Mouse (Mus musculus): ENCODE measurements at regions not wholly inside any gene's neighbourhood (a gene's known extent, or its start where the extent isn't known, plus 50 kb on each side); places are given as distances from the start of the nearest gene placed in this dataset.

DNA sequence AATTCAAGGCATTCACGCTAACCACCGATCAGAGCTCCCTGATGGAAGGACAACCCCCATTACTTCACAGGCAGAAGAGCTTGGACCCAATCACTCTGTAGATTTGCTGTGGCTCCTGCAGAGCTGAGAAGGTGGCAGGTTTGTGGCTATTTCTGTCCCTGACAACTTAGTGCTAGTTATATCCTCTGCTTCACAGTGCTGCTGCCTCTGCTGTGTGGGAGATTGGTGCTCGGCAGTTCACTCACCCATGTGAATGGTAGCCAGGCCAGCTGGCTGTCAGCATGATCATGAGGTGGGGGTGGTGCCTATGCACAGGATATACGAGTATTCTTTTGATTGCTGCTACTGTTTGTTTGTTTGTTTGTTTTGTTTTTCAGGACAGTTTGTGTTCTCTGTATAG, 113.9 kb downstream of the Gm10131 start:
- DNase-seq (ENCODE audit: low read depth in 2 of 2, low spot score in 2 of 2): no peak

DNA sequence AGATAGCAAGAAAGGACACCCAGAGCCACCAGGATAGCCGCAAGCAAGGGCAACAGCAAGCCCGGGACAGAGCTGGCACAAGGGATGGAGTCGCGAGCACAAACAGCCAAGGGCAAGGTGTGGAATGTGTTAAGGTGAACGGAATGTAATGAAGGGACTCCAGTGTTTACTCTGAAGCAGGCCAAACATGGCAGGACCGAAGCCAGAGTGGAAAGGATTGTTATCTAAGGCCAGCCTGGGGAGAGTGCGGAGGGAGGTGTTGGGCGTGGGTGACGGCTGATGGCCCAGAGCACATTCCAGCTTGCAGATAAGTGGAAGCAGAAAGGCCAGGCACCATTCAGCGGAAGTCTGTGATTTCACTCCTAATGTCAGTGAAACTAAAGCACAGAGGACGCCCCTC, 118.6 kb downstream of the Gm10131 start:
- no peak for DNase-seq (ENCODE audit: low read depth in 2 of 2, low spot score in 2 of 2)

DNA sequence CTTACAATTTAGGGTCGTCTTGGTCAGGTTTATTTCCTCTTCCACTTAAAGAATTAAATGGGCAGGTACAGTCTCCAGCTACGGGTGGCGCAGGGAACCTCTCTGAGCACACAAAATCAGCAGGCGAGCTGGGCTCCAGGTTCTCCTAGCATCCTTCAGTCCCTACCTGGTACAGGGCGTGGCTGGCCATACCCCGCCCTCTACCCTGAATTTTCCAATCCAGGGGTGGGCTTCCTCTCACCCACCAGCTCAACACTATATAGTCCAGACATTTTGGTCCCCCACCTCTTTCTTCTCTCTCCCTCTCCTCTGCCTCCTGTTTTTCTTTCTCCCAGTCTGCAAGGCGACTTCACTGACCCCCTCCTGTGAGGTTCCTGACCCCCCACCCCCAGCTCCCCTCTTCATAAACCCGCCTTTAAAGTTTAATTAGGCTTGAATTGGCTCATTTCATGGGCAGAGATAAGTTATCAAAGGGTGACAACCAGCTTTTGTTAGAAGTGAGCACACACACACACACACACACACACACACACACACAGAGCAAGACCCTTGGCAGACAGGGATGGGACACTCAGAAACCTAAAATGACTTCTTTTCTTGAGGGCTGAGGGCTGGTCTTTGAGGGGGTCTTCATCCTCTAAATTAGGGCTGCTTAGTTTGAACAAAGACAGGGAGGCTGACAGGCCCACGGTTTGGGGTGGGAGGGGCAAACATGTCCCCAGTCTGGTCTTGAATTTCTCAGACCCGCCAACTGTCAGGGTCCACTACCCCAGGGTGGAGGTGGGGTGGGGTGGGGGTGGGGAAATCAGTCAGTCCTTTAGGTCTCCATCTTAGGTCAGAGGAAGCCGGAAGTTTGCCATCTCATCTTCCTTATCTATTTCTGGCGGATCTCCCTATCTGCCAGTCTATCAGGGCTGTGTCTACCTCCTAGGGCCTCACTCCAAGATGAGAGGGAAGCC, 119.3 kb downstream of the Gm10131 start:
- DNase-seq (ENCODE audit: low read depth in 2 of 2, low spot score in 2 of 2): no peak

DNA sequence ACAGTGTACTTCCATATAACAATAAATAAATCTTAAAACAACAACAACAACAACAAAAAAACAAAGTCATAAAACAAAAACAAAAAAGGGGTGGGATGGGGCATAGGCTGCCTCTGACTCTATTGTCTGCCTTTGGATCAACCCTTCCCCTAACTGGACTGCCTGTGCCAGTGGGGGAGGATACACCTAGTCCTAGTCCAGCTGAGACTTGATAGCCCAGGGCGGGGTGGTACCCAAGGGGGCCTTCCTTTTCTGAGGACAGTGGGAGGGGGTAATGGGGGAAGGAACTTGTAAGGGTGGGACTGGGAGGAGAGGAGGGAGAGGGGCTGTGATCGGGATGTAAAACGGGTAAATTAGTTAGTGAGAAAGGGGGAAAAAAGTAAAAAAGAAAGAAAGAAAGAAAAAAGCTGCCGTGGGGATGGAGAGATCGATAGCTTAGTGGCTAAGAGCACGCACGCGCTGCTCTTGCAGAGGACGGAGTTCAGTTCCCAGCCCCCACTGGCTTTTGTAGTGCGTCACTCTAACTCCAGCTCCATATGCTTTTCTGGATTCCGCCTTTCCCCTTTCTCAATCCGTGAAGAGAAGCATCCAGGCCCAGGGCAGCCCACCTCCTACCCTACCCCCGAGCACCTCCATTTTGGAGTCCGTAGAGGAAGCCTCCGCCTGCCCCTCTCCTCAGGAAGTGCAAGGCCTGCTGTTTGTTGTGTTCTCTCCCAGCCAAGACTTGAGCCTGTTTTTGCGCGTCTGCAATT, 120.2 kb downstream of the Gm10131 start:
- no peak for DNase-seq (ENCODE audit: low read depth in 2 of 2, low spot score in 2 of 2)

DNA sequence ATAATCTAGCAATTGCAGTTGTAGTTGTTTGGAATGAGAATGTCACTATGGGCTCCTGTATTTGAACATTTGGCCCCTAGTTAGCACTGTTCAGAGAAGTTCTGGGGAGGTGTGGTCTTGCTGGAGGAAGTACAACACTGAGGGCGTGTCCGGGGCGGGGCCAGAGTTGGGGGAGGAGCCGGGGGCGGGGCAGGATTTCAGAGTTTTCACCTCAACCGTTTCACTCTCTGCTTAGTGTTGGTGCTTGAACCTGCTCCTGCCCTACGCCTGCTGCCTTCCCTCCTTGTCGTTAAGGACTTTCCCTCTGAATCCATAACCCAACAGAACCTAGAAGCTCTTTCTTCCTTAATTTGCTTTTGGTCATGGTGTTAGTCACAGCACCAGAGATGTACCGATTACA, 121.5 kb downstream of the Gm10131 start:
- DNase-seq (ENCODE audit: low read depth in 2 of 2, low spot score in 2 of 2): no peak

DNA sequence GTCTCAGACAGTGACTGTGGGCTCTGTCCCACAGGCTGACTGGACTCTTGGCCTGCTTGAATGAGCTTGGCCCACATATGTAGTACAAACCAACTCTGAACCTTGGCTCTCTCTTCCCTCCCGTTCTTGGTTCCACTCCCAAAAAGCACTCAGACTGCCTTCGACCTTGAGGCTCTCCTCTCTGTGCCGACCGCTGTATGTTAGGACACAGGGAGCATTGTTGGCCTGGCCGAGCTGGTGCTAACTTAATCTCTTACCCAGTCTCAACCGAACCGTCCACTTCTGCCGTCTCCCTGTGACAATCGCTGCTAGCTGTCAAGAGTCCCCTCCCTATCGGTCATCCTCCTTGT, 123.8 kb downstream of the Gm10131 start:
- no peak for DNase-seq (ENCODE audit: low read depth in 2 of 2, low spot score in 2 of 2)

DNA sequence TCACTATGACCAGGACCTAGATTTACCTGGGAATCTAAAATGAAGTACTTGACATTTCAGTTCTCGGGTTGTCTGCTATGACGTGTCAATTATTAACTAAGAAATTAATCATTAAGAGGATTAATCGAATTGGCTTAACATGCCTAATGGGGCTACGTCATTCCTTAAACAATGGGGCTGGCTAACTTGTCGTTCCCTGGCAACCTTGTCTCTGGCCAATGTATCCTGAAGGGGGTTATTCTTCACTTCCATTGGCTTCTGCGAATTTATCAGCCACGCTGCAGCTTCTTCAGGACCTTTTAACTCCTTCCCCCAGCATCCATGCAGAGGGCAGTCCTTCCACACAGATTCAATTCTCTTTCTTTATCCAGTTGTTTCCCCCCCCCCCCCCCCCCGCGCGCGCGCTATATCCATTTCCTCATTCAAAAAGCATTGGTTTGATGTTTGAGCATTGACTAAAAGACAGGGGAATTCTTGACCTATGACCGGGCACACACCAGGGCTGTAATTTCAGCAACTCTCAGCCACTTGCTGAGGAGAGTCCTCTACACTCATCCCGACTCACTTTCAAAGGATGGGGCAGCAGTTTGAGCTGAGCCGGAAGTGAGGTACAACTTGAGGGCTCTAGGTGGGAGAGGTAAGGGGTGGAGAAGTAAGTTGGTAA, 124.3 kb downstream of the Gm10131 start:
- DNase-seq (ENCODE audit: low read depth in 2 of 2, low spot score in 2 of 2): no peak

DNA sequence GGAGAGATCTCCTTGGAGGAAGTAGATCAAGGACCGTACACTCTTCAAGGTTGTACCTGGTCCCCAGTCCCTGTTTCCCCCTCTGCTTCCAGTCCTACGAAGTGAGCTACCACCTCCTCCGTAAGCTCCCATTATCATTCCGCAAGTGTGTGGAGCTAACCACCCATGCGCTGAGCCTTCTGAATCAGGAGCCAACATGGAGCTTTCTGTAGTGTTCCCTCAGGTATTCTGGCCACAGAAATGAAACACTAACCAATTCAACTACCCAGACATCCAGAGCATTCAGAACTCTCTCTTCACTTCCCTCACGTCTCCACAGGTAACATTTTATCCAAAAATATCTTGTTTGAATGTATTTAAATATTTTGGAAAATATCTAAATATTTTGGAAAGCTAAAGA, 124.9 kb downstream of the Gm10131 start:
- DNase-seq (ENCODE audit: low read depth in 2 of 2, low spot score in 2 of 2): no peak

DNA sequence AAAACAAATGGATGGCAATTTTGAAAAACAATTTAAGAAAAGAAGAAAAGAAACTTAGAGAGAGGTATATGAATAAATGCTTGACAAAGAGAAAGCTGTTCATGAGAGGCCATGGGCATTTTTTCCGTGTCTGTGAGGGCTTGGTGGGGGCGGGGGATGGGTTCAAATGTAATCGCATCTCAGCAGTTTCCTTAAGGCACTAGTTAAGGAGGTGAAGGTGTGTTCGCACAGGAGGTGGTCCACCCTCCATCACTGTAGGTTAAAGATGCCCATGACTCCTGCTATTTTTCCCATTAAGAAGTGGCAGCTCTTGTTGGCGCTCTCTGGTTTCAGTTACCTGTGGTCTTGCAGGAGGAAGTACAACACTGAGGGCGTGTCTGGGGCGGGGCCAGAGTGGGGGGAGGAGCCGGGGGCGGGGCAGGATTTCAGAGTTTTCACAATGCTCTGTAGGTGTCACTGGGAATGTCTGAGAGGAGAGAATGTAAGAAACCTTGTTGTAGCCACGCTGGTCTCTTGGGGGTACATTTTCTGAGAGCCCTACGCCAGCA, 126.0 kb downstream of the Gm10131 start:
- DNase-seq (ENCODE audit: low read depth in 2 of 2, low spot score in 2 of 2): no peak

DNA sequence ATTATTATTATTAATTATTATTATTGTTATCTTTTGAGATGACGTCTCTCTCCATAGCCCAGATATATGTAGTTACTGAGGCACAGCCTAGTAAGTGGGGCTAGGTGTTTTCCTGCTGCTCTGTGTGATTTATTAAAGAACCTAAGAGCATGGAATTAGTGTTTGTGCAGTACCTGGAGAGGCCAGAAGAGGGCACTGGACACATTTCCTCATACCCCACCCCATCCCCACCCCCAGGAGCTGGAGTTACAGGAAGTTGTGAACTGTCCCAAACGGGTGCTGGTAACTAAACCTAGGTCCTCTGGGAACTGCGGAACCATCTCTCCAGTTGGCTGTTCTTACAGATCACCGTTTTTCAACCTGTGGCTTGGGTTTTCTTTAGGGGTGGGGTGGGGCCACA, 129.9 kb downstream of the Gm10131 start:
- DNase-seq (ENCODE audit: low read depth in 2 of 2, low spot score in 2 of 2): peak in 1 of 2 experiments; percentile 21

DNA sequence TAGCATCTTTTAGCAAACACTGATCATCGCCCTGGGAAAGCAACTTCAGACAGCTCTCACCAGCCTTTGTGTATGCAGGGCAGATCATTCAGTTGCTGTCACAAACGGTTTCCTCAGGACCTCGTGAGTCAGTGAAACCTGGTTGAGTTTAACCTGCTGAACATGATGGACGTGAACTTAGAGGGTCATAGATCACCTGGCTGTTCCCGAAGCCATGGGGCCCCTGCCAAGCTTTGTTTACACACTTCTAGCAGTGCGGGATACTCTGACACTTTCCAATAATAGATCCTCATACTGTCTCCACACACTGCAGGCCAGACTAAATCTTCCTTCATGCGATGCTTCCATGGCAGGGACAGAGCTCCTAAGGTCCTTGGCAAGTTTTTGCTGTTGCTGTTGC, 130.5 kb downstream of the Gm10131 start:
- DNase-seq (ENCODE audit: low read depth in 2 of 2, low spot score in 2 of 2): no peak

Data from CD8-positive naive resting alpha-beta T cell, adult 2 months (primary cell).